Comparison of ENCODE assay signal across 13 mouse cellular contexts in the genomic region with DNA sequence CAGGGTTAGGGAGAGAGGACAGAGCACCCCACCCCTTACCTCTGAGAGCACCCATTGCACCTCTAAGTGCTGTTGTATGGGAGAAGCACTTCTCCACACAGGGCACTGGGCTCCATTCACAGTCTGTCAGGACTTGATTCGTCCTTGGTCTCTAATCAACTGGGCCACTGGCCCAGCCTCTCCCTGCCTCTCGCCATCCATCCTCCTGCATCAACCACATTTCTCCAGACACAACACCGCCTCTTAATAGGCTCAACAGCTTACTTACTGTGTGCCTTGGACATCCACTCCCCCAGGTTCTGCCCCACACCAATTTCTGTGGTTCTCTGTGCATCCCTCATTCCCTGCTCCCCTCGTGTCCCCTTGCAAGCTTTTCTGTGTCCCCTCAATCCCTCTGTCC.
DNase-seq lines count a peak whose midpoint lies in the region; ATAC-seq and TF ChIP-seq lines count a peak whose summit lies in the region.
"Had no signal": no experiment of that assay in that cellular context is flagged by ENCODE, and none has a peak within 500 bp of the region (broad histone marks: within the 10 kb centered on the region; RNA-seq: fewer than 3 reads in every experiment).

No protein-coding gene starts in this region.

- H3K27ac ChIP-seq in heart, embryonic 10.5 days: peak overlapping the region; percentile 87
- peak overlapping the region; percentile 93 for H3K27ac ChIP-seq in lung, embryonic 14.5 days (ENCODE audit: low read depth)
- H3K27ac ChIP-seq in embryonic facial prominence, embryonic 12.5 days: peak overlapping the region; percentile 88; the same call in 1 of the 2 replicates
- peak overlapping the region; percentile 57 for H3K27ac ChIP-seq in liver, embryonic 16.5 days (ENCODE audit: low read length)

- no peak overlapping the region for H3K4me2 ChIP-seq in lung, embryonic 14.5 days
- no peak overlapping the region for H3K4me2 ChIP-seq in embryonic facial prominence, embryonic 12.5 days (replicated peaks)
- no peak overlapping the region for H3K4me2 ChIP-seq in liver, embryonic 16.5 days (ENCODE audit: low read depth, low read length)
- H3K4me2 ChIP-seq: neural tube, embryonic 12.5 days had no signal

- peak overlapping the region; percentile 18; the same call in 1 of the 2 replicates for H3K9ac ChIP-seq in lung, embryonic 14.5 days
- H3K9ac ChIP-seq in embryonic facial prominence, embryonic 12.5 days: no peak overlapping the region
- no peak overlapping the region for H3K9ac ChIP-seq in liver, embryonic 16.5 days (ENCODE audit: low read depth, low read length)
- H3K9ac ChIP-seq: neural tube, embryonic 12.5 days had no signal

- no peaks in the 10 kb centered on the region for H3K9me3 ChIP-seq in heart, embryonic 10.5 days
- H3K9me3 ChIP-seq in lung, embryonic 14.5 days (ENCODE audit: low read depth, low read length): no peaks in the 10 kb centered on the region
- no peaks in the 10 kb centered on the region for H3K9me3 ChIP-seq in embryonic facial prominence, embryonic 12.5 days
- H3K9me3 ChIP-seq in liver, embryonic 16.5 days (replicated peaks; ENCODE audit: control insufficient read depth, low read length): no peaks in the 10 kb centered on the region
- H3K9me3 ChIP-seq: megakaryocyte, embryonic 14.5 days; neural tube, embryonic 12.5 days had no signal

- DNase-seq in heart, embryonic 10.5 days (ENCODE audit: low spot score): no peak
- no peak for DNase-seq in heart, postnatal 4 days
- DNase-seq in lung, embryonic 14.5 days: no peak
- DNase-seq in lung, postnatal 10 days: no peak
- no peak for DNase-seq in urinary bladder, adult 18-20 months (ENCODE audit: low spot score in 2 of 2)
- DNase-seq: gastrocnemius, postnatal 36 days; kidney, adult 18-20 months; thymus, postnatal 4 days had no signal

- peaks cover 62% of the 10 kb centered on the region for H3K4me1 ChIP-seq in heart, embryonic 10.5 days
- peaks cover 54% of the 10 kb centered on the region for H3K4me1 ChIP-seq in lung, embryonic 14.5 days (ENCODE audit: insufficient read depth)
- H3K4me1 ChIP-seq in embryonic facial prominence, embryonic 12.5 days: peaks cover 51% of the 10 kb centered on the region
- peaks cover 12% of the 10 kb centered on the region for H3K4me1 ChIP-seq in liver, embryonic 16.5 days (ENCODE audit: control insufficient read depth, low read depth, low read length)

- no peaks in the 10 kb centered on the region for H3K27me3 ChIP-seq in heart, embryonic 10.5 days (ENCODE audit: insufficient read depth, poor library complexity, severe bottlenecking)
- H3K27me3 ChIP-seq in lung, embryonic 14.5 days (ENCODE audit: insufficient read depth, low read length): no peaks in the 10 kb centered on the region
- no peaks in the 10 kb centered on the region for H3K27me3 ChIP-seq in embryonic facial prominence, embryonic 12.5 days
- H3K27me3 ChIP-seq in liver, embryonic 16.5 days (ENCODE audit: control insufficient read depth, insufficient read depth, low read depth, low read length): no peaks in the 10 kb centered on the region

- TF ChIP-seq CTCF in lung, embryonic 14.5 days (IDR thresholded peaks at IDR 0.05; ENCODE audit: low read depth): no peak

- H3K36me3 ChIP-seq in heart, embryonic 10.5 days: no peaks in the 10 kb centered on the region
- no peaks in the 10 kb centered on the region for H3K36me3 ChIP-seq in lung, embryonic 14.5 days (ENCODE audit: insufficient read depth)
- H3K36me3 ChIP-seq in embryonic facial prominence, embryonic 12.5 days: no peaks in the 10 kb centered on the region
- no peaks in the 10 kb centered on the region for H3K36me3 ChIP-seq in liver, embryonic 16.5 days (ENCODE audit: control insufficient read depth, insufficient read depth)
- H3K36me3 ChIP-seq: neural tube, embryonic 12.5 days had no signal

- 79% methylated on average over 4 of the region's 4 CpGs for WGBS in heart, embryonic 10.5 days
- 76% methylated on average over 4 of the region's 4 CpGs for WGBS in lung, embryonic 14.5 days
- 90% methylated on average over 4 of the region's 4 CpGs for WGBS in embryonic facial prominence, embryonic 12.5 days
- 64% methylated on average over 4 of the region's 4 CpGs for WGBS in liver, embryonic 16.5 days (ENCODE audit: insufficient replicate concordance)

- ATAC-seq in lung, embryonic 14.5 days (ENCODE audit: insufficient read depth): no peak
- ATAC-seq in embryonic facial prominence, embryonic 12.5 days (ENCODE audit: insufficient number of reproducible peaks, insufficient read depth, low FRiP score, low TSS enrichment): no peak
- no peak for ATAC-seq in liver, embryonic 16.5 days (ENCODE audit: low read depth)
- no peak for ATAC-seq in erythroblast, adult 5-6 weeks (replicated peaks; ENCODE audit: low FRiP score, poor library complexity, severe bottlenecking)

- H3K4me3 ChIP-seq in heart, embryonic 10.5 days: no peak overlapping the region
- H3K4me3 ChIP-seq in lung, embryonic 14.5 days (ENCODE audit: low read depth, low read length): no peak overlapping the region
- no peak overlapping the region for H3K4me3 ChIP-seq in embryonic facial prominence, embryonic 12.5 days
- H3K4me3 ChIP-seq in liver, embryonic 16.5 days (ENCODE audit: low read depth, low read length): no peak overlapping the region
- H3K4me3 ChIP-seq: megakaryocyte, embryonic 14.5 days; neural tube, embryonic 12.5 days had no signal
